Mouse (Mus musculus) small intestine, adult 2 months (tissue): ENCODE results near the gene Tab1.

Source experiments
- CTCF ChIP-seq: fragments of 200-500 bp; IDR thresholded peaks from 2 replicates; pipeline ENCODE4 v1.5.1; 2012; ENCODE audit warnings: low read depth, mild to moderate bottlenecking, control low read depth, inconsistent platforms, low read length, moderate library complexity, mixed read lengths; ENCODE audit not compliant: insufficient replicate concordance, insufficient read length; ENCODE audit errors: extremely low read depth
- POLR2A ChIP-seq: fragments of 200-500 bp; IDR thresholded peaks from 2 replicates; pipeline ENCODE4 v1.6.1; 2012; ENCODE audit warnings: low read depth, mild to moderate bottlenecking, control low read depth, inconsistent platforms, low read length, moderate library complexity

DNA sequence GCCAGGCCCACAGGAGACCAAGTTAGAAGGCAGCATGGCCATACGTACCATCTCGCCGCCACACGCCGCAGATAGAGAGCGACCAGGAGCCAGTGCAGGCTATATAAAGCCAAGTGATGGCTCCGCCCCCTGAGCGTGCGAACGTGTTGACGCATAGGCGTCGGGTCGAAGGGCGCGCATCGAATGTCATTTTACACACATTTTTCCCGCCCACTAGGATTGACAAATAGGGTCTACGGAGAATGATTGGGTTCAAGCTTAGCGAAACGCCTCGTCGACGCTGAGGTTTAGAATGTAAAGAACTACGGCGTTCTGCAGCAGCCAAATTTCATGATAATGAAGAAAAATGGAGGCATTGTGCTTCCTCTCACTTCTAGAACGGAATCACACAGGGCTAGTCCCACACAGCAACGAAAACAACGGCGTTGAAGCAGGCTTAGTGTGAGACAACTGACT, 49.6 kb upstream of the Tab1 start:
- TF ChIP-seq CTCF (no peak), POLR2A (peak; percentile 100)
